Mouse (Mus musculus) CH12.LX (cell line): ENCODE data around the gene Gm4131. TPM values are rescaled to one million over a fixed set of nuclear protein-coding genes. Genes with fewer than 3 reads are reported as not detected.

ENCODE experiments used
- DNase-seq: peaks from one replicate; pipeline ENCODE4 v3.0.0-alpha.2; 2013; ENCODE audit errors: extremely low read depth
- H3K27ac ChIP-seq: 2 replicates; pipeline ENCODE4 v1.5.1; 2012; ENCODE audit warnings: low read depth, mild to moderate bottlenecking, control low read depth, moderate library complexity; ENCODE audit not compliant: insufficient read depth
- H3K27me3 ChIP-seq: replicated peaks from 2 replicates; pipeline ENCODE3; 2012; ENCODE audit warnings: inconsistent platforms
- H3K36me3 ChIP-seq, 2 experiments: replicated peaks in 1 of 2; 2 replicates each; pipeline versions ENCODE3 to v1.6.1; 2012; ENCODE audit warnings: inconsistent platforms in 1 of 2, low read length in 1 of 2, mild to moderate bottlenecking in 1 of 2, mixed read lengths in 1 of 2, moderate library complexity in 1 of 2; ENCODE audit not compliant: control insufficient read depth in 1 of 2, insufficient read depth in 1 of 2
- H3K4me1 ChIP-seq, 2 experiments: 2 replicates each; pipeline ENCODE4 v1.6.1; 2012; ENCODE audit warnings: inconsistent platforms in 1 of 2, moderate library complexity in 1 of 2; ENCODE audit not compliant: insufficient read depth in 2 of 2, control insufficient read depth in 1 of 2
- H3K4me2 ChIP-seq: 2 replicates; pipeline ENCODE4 v1.6.1; 2012; ENCODE audit warnings: low read depth, mild to moderate bottlenecking, control low read depth; ENCODE audit not compliant: poor library complexity, insufficient read depth, severe bottlenecking
- H3K4me3 ChIP-seq, 3 experiments: fragments of 150-350 bp in 1 of 3; sonication (generic) in 1 of 3; replicated peaks in 1 of 3; 2 replicates each; pipeline versions ENCODE3 to v1.5.1; 2011 to 2012; ENCODE audit warnings: low read depth in 2 of 3, low read length in 2 of 3, mild to moderate bottlenecking in 2 of 3, moderate library complexity in 2 of 3, control low read depth in 1 of 3, improper control_type of control experiment in 1 of 3, inconsistent platforms in 1 of 3, mixed read lengths in 1 of 3; ENCODE audit not compliant: poor library complexity in 1 of 3
- H3K79me2 ChIP-seq: replicated peaks from 2 replicates; pipeline ENCODE4 v1.6.1; 2012; ENCODE audit warnings: mild to moderate bottlenecking, moderate library complexity; ENCODE audit not compliant: control insufficient read depth, poor library complexity, insufficient read depth, severe bottlenecking; ENCODE audit errors: extremely low read depth
- H3K9ac ChIP-seq: 2 replicates; pipeline ENCODE4 v1.6.1; 2012; ENCODE audit warnings: low read depth, mild to moderate bottlenecking, control low read depth, moderate library complexity; ENCODE audit not compliant: insufficient read depth
- H3K9me3 ChIP-seq: replicated peaks from 2 replicates; pipeline ENCODE3; 2012; ENCODE audit warnings: low read length, inconsistent platforms, mixed read lengths
- CHD1 ChIP-seq: IDR thresholded peaks from 2 replicates; pipeline ENCODE4 v1.6.1; 2012; ENCODE audit warnings: low read depth, low read length, improper control_type of control experiment, inconsistent platforms
- CTCF ChIP-seq, 2 experiments: IDR thresholded peaks in 1 of 2; conservative IDR thresholded peaks in 1 of 2; 2 replicates each; pipeline ENCODE4 v1.5.1; 2011 to 2012; ENCODE audit warnings: low read depth in 2 of 2, low read length in 2 of 2, improper control_type of control experiment in 1 of 2, inconsistent platforms in 1 of 2, mild to moderate bottlenecking in 1 of 2, moderate library complexity in 1 of 2
- E2F4 ChIP-seq: IDR thresholded peaks from 2 replicates; pipeline ENCODE4 v1.6.1; 2011; ENCODE audit warnings: low read depth, low read length, improper control_type of control experiment; ENCODE audit not compliant: insufficient replicate concordance
- EP300 ChIP-seq: IDR thresholded peaks from 2 replicates; pipeline ENCODE4 v1.6.1; 2011; ENCODE audit warnings: low read length, improper control_type of control experiment
- ETS1 ChIP-seq: conservative IDR thresholded peaks from 2 replicates; pipeline ENCODE4 v1.6.1; 2012; ENCODE audit warnings: low read depth, mild to moderate bottlenecking, inconsistent platforms, low read length, improper control_type of control experiment, moderate library complexity
- GABPA ChIP-seq: IDR thresholded peaks from 2 replicates; pipeline ENCODE4 v1.6.1; 2012; ENCODE audit warnings: low read depth, low read length, improper control_type of control experiment, inconsistent platforms; ENCODE audit not compliant: insufficient replicate concordance
- HCFC1 ChIP-seq: IDR thresholded peaks from 2 replicates; pipeline ENCODE4 v1.6.1; 2012; ENCODE audit warnings: low read depth, mild to moderate bottlenecking, inconsistent platforms, low read length, improper control_type of control experiment
- KAT2A ChIP-seq: IDR thresholded peaks from 2 replicates; pipeline ENCODE4 v1.6.1; 2012; ENCODE audit warnings: low read length, improper control_type of control experiment, inconsistent platforms; ENCODE audit not compliant: insufficient replicate concordance
- MAFK ChIP-seq: IDR thresholded peaks from 2 replicates; pipeline ENCODE4 v1.6.1; 2011; ENCODE audit warnings: low read length, improper control_type of control experiment; ENCODE audit not compliant: insufficient replicate concordance
- MAX ChIP-seq: IDR thresholded peaks from 2 replicates; pipeline ENCODE4 v1.6.1; 2011; ENCODE audit warnings: low read length, improper control_type of control experiment
- MAZ ChIP-seq: IDR thresholded peaks from 2 replicates; pipeline ENCODE4 v1.6.1; 2012; ENCODE audit warnings: low read depth, mild to moderate bottlenecking, inconsistent platforms, low read length, improper control_type of control experiment, moderate library complexity
- MXI1 ChIP-seq: IDR thresholded peaks from 2 replicates; pipeline ENCODE4 v1.6.1; 2011; ENCODE audit warnings: mild to moderate bottlenecking, low read depth, low read length, improper control_type of control experiment
- MYC ChIP-seq: IDR thresholded peaks from 2 replicates; pipeline ENCODE4 v1.6.1; 2011; ENCODE audit warnings: low read depth, mild to moderate bottlenecking, improper control_type of control experiment, low read length
- PAX5 ChIP-seq: IDR thresholded peaks from 2 replicates; pipeline ENCODE4 v1.6.1; 2012; ENCODE audit warnings: low read length, inconsistent platforms, mixed read lengths
- POLR2A ChIP-seq: IDR thresholded peaks from 2 replicates; pipeline ENCODE4 v1.6.1; 2011; ENCODE audit warnings: low read depth, mild to moderate bottlenecking, improper control_type of control experiment, low read length
- RAD21 ChIP-seq: IDR thresholded peaks from 2 replicates; pipeline ENCODE4 v1.6.1; 2011; ENCODE audit warnings: low read depth, mild to moderate bottlenecking, low read length, improper control_type of control experiment, moderate library complexity
- SIN3A ChIP-seq: IDR thresholded peaks from 2 replicates; pipeline ENCODE4 v1.6.1; 2012; ENCODE audit warnings: low read length, improper control_type of control experiment, inconsistent platforms
- SMC3 ChIP-seq: IDR thresholded peaks from 2 replicates; pipeline ENCODE4 v1.6.1; 2011; ENCODE audit warnings: low read depth, low read length, improper control_type of control experiment
- TBP ChIP-seq: conservative IDR thresholded peaks from 2 replicates; pipeline ENCODE4 v1.6.1; 2011; ENCODE audit warnings: low read depth, low read length, improper control_type of control experiment
- TCF12 ChIP-seq: IDR thresholded peaks from 2 replicates; pipeline ENCODE4 v1.6.1; 2014; ENCODE audit warnings: low read depth, mild to moderate bottlenecking, inconsistent platforms, low read length, improper control_type of control experiment
- UBTF ChIP-seq: IDR thresholded peaks from 2 replicates; pipeline ENCODE4 v1.6.1; 2012; ENCODE audit warnings: low read depth, mild to moderate bottlenecking, inconsistent platforms, low read length, improper control_type of control experiment, moderate library complexity
- USF1 ChIP-seq: IDR thresholded peaks from 2 replicates; pipeline ENCODE4 v1.6.1; 2014; ENCODE audit warnings: low read depth, mild to moderate bottlenecking, inconsistent platforms, low read length, improper control_type of control experiment
- ZC3H11A ChIP-seq: IDR thresholded peaks from 2 replicates; pipeline ENCODE4 v1.6.1; 2012; ENCODE audit warnings: low read depth, mild to moderate bottlenecking, inconsistent platforms, low read length, improper control_type of control experiment
- ZKSCAN1 ChIP-seq: IDR thresholded peaks from 2 replicates; pipeline ENCODE4 v1.6.1; 2012; ENCODE audit warnings: low read depth, inconsistent platforms, low read length, improper control_type of control experiment, borderline replicate concordance
- dilution Hi-C: fragments of 300-500 bp; cut with MboI; formaldehyde crosslinking; loops from 2 replicates; pipeline ENCODE4 v1.14.3; 2020; ENCODE audit warnings: low sequenced_read_pairs; ENCODE audit not compliant: extremely low pct_unique_long_range_greater_than_20kb, extremely low pct_ligation_motif_present
- in situ Hi-C: fragments of 300-500 bp; cut with MboI; formaldehyde crosslinking; loops from 3 replicates; pipeline ENCODE4 v1.14.3; 2019; ENCODE audit warnings: low sequenced_read_pairs, low pct_ligation_motif_present, low pct_unique_long_range_greater_than_20kb, mixed read lengths
- polyA plus RNA-seq: library from polyadenylated mRNA; unstranded; fragments of >175 nt; gene quantifications from 2 replicates; pipeline ENCODE4 v1.2.1, GENCODE M21; 2012; ENCODE audit warnings: low read depth; ENCODE audit not compliant: insufficient read length
- total RNA-seq, 2 experiments: library from RNA; depleted of rRNA; stranded (reverse); fragments of 300-350 nt in 1 of 2; fragments of >200 nt in 1 of 2; gene quantifications; 2 replicates each; pipeline ENCODE4 v1.2.3; 2012 to 2014

Gm4131 gene
- total and polyA plus RNA-seq, 3 experiments: not detected

- dilution Hi-C loops (no loop called here), in situ Hi-C loops (no loop called here)
- Histone ChIP-seq H3K4me3 (no peak overlapping the region), H3K9ac (no peak overlapping the region), H3K4me1 (0 out of 4 replicates have a peak, but pooled peaks cover 0 to 5% of the 10 kb centered on the region in 2 experiments), H3K4me2 (no peak overlapping the region), H3K79me2 (no peaks in the 10 kb centered on the region), H3K27ac (no peak overlapping the region), H3K9me3 (no peaks in the 10 kb centered on the region), H3K27me3 (peaks cover 12% of the 10 kb centered on the region), H3K36me3 (no peaks in the 10 kb centered on the region)
- no peak for TF ChIP-seq RAD21
- no peak for TF ChIP-seq SMC3
- TF ChIP-seq GABPA: no peak
- TF ChIP-seq ETS1: no peak
- no peak for TF ChIP-seq TCF12
- no peak for TF ChIP-seq CHD1
- no peak for TF ChIP-seq MAZ
- no peak for TF ChIP-seq ZC3H11A
- TF ChIP-seq SIN3A: no peak
- TF ChIP-seq USF1: no peak
- TF ChIP-seq MXI1: no peak
- TF ChIP-seq ZKSCAN1: no peak
- DNase-seq: no peak
Measured at GRCm38 (mm10) chr14:62581768-62582167, 15.0 kb upstream of the Gm4131 start.

DNA sequence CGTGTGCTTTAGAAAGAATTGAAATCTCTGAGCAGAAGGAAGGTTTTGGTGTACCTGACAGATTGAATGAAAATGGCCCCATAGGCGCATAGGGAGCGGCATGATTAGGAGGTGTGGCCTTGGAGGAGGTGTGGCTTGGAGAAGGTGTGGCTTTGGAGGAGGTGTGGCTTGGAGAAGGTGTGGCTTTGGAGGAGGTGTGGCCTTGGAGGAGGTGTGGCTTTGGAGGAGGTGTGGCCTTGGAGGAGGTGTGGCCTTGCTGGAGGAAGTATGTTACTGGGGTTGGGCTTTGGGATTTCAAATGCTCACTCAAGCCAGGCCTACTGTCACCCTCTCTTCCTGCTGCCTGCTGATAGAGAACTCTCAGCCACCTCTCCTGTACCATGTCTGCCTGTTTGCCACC is 14.2 kb upstream of the Gm4131 start:
- H3K4me1 ChIP-seq: 0 out of 4 replicates have a peak, but pooled peaks cover 0 to 5% of the 10 kb centered on the region in 2 experiments
- DNase-seq: peak; percentile 49
- H3K4me3 ChIP-seq: no peak overlapping the region
- H3K27ac ChIP-seq: no peak overlapping the region
- TF ChIP-seq MAFK: no peak
- no peak for TF ChIP-seq MAX
- TF ChIP-seq E2F4: no peak
- TF ChIP-seq ZKSCAN1: no peak
- no peak for TF ChIP-seq CHD1
- TF ChIP-seq KAT2A: no peak
- no peak for TF ChIP-seq UBTF
- no peak for TF ChIP-seq CTCF (conservative IDR thresholded peaks at IDR 0.05 in 1 of 2, IDR thresholded peaks at IDR 0.05 in 1 of 2; ENCODE audit: low read depth in 2 of 2, low read length in 2 of 2)
- no peak for TF ChIP-seq HCFC1
- TF ChIP-seq EP300: no peak
- no peak for TF ChIP-seq SIN3A
- no peak for TF ChIP-seq POLR2A
- no peak for TF ChIP-seq TBP
- no peak for TF ChIP-seq PAX5
- TF ChIP-seq RAD21: no peak
- no peak for TF ChIP-seq MYC
- no peak for TF ChIP-seq MAZ
- TF ChIP-seq, all 38 proteins: peak for 0
- in situ Hi-C loops (no loop called here), dilution Hi-C loops (no loop called here)
- Histone ChIP-seq H3K27me3 (peaks cover 12% of the 10 kb centered on the region), H3K4me2 (no peak overlapping the region), H3K9ac (no peak overlapping the region), H3K36me3 (no peaks in the 10 kb centered on the region), H3K9me3 (no peaks in the 10 kb centered on the region), H3K79me2 (no peaks in the 10 kb centered on the region)
